ENCODE assay signal across 20 mouse cellular contexts in genomic region chr4:31915114-31915513, GRCm38 (mm10). TPM values are rescaled to one million over a fixed set of nuclear protein-coding genes. Genes with fewer than 3 reads are reported as not detected.
DNase-seq lines count a peak whose midpoint lies in the region; ATAC-seq and TF ChIP-seq lines count a peak whose summit lies in the region.
"Had no signal": no experiment of that assay in that cellular context is flagged by ENCODE, and none has a peak within 500 bp of the region (broad histone marks: within the 10 kb centered on the region; RNA-seq: fewer than 3 reads in every experiment).

No protein-coding gene starts in this region.

- H3K4me3 ChIP-seq in forebrain, embryonic 14.5 days (ENCODE audit: low read depth, low read length): no peak overlapping the region
- no peak overlapping the region for H3K4me3 ChIP-seq in forebrain, postnatal 0 days (ENCODE audit: low read depth, low read length)
- H3K4me3 ChIP-seq in left cerebral cortex, adult 2 months: peak overlapping the region; percentile 35
- H3K4me3 ChIP-seq in cortical plate, adult 2 months (ENCODE audit: insufficient read depth, low read length): peak overlapping the region; percentile 9
- H3K4me3 ChIP-seq in limb, embryonic 14.5 days (replicated peaks; ENCODE audit: low read length): no peak overlapping the region
- H3K4me3 ChIP-seq: heart, embryonic 10.5 days; intestine, embryonic 15.5 days; limb, embryonic 15.5 days; liver, embryonic 15.5 days; midbrain, embryonic 12.5 days; neural tube, embryonic 13.5 days had no signal

- no peak overlapping the region for H3K9ac ChIP-seq in forebrain, embryonic 14.5 days (ENCODE audit: low read length)
- no peak overlapping the region for H3K9ac ChIP-seq in forebrain, postnatal 0 days
- H3K9ac ChIP-seq in limb, embryonic 14.5 days (ENCODE audit: low read depth, low read length, severe bottlenecking): no peak overlapping the region
- H3K9ac ChIP-seq: intestine, embryonic 15.5 days; limb, embryonic 15.5 days; liver, embryonic 15.5 days; midbrain, embryonic 12.5 days; neural tube, embryonic 13.5 days had no signal

- 69% methylated on average over 11 of the region's 11 CpGs for WGBS in forebrain, embryonic 14.5 days
- 67% methylated on average over 11 of the region's 11 CpGs for WGBS in forebrain, postnatal 0 days
- 47% methylated on average over 11 of the region's 11 CpGs for WGBS in limb, embryonic 14.5 days

- H3K36me3 ChIP-seq in forebrain, embryonic 14.5 days (ENCODE audit: control insufficient read depth, insufficient read depth, low read length): no peaks in the 10 kb centered on the region
- no peaks in the 10 kb centered on the region for H3K36me3 ChIP-seq in forebrain, postnatal 0 days (ENCODE audit: insufficient read depth)
- no peaks in the 10 kb centered on the region for H3K36me3 ChIP-seq in limb, embryonic 14.5 days (ENCODE audit: control insufficient read depth, insufficient read depth, low read length)
- H3K36me3 ChIP-seq: heart, embryonic 10.5 days; intestine, embryonic 15.5 days; limb, embryonic 15.5 days; liver, embryonic 15.5 days; midbrain, embryonic 12.5 days; neural tube, embryonic 13.5 days had no signal

- intact Hi-C loops in left cerebral cortex, adult 2 months (cut with DNase I): no loop called here
- intact Hi-C loops in left cerebral cortex, postnatal 10 days (cut with DNase I): no loop called here
- intact Hi-C loops in heart, postnatal 14 days (cut with DNase I): no loop called here

- H3K4me2 ChIP-seq in forebrain, embryonic 14.5 days (ENCODE audit: low read length): no peak overlapping the region
- H3K4me2 ChIP-seq in forebrain, postnatal 0 days (ENCODE audit: low read depth): no peak overlapping the region
- H3K4me2 ChIP-seq in limb, embryonic 14.5 days (replicated peaks; ENCODE audit: low read depth, low read length, severe bottlenecking): 0 out of 2 replicates have a peak overlapping the region, but pooled peaks have one; percentile 11
- H3K4me2 ChIP-seq: intestine, embryonic 15.5 days; limb, embryonic 15.5 days; liver, embryonic 15.5 days; midbrain, embryonic 12.5 days; neural tube, embryonic 13.5 days had no signal

- H3K9me3 ChIP-seq in forebrain, embryonic 14.5 days (replicated peaks; ENCODE audit: control insufficient read depth, low read length): no peaks in the 10 kb centered on the region
- no peaks in the 10 kb centered on the region for H3K9me3 ChIP-seq in forebrain, postnatal 0 days (ENCODE audit: low read length)
- H3K9me3 ChIP-seq in limb, embryonic 14.5 days (ENCODE audit: control insufficient read depth, low read length): no peaks in the 10 kb centered on the region
- H3K9me3 ChIP-seq: heart, embryonic 10.5 days; intestine, embryonic 15.5 days; limb, embryonic 15.5 days; liver, embryonic 15.5 days; midbrain, embryonic 12.5 days; neural tube, embryonic 13.5 days had no signal

- no peak overlapping the region for H3K27ac ChIP-seq in forebrain, embryonic 14.5 days (ENCODE audit: low read depth, low read length)
- H3K27ac ChIP-seq in forebrain, postnatal 0 days (ENCODE audit: low read depth, low read length): no peak overlapping the region
- no peak overlapping the region for H3K27ac ChIP-seq in left cerebral cortex, adult 2 months
- H3K27ac ChIP-seq in cortical plate, adult 2 months (ENCODE audit: insufficient read depth, low read length): no peak overlapping the region
- H3K27ac ChIP-seq in limb, embryonic 14.5 days (replicated peaks; ENCODE audit: low read depth, low read length): no peak overlapping the region
- H3K27ac ChIP-seq: heart, embryonic 10.5 days; intestine, embryonic 15.5 days; limb, embryonic 15.5 days; liver, embryonic 15.5 days; midbrain, embryonic 12.5 days; neural tube, embryonic 13.5 days had no signal

- no peaks in the 10 kb centered on the region for H3K27me3 ChIP-seq in forebrain, embryonic 14.5 days (replicated peaks; ENCODE audit: control insufficient read depth, insufficient read depth, low read length)
- no peaks in the 10 kb centered on the region for H3K27me3 ChIP-seq in forebrain, postnatal 0 days (ENCODE audit: insufficient read depth, low read length)
- H3K27me3 ChIP-seq in limb, embryonic 14.5 days (ENCODE audit: control insufficient read depth, insufficient read depth, low read length): no peaks in the 10 kb centered on the region
- H3K27me3 ChIP-seq: intestine, embryonic 15.5 days; limb, embryonic 15.5 days; liver, embryonic 15.5 days; neural tube, embryonic 13.5 days; Patski had no signal

- no peaks in the 10 kb centered on the region for H3K4me1 ChIP-seq in forebrain, embryonic 14.5 days (ENCODE audit: control insufficient read depth, insufficient read depth, low read length)
- H3K4me1 ChIP-seq in forebrain, postnatal 0 days (ENCODE audit: insufficient read depth): no peaks in the 10 kb centered on the region
- H3K4me1 ChIP-seq in cortical plate, adult 2 months (ENCODE audit: control insufficient read depth, insufficient read depth, low read length): no peaks in the 10 kb centered on the region
- peaks cover 3% of the 10 kb centered on the region; the same call in 1 of the 2 replicates for H3K4me1 ChIP-seq in limb, embryonic 14.5 days (ENCODE audit: control insufficient read depth, insufficient read depth, low read length)
- H3K4me1 ChIP-seq: intestine, embryonic 15.5 days; liver, embryonic 15.5 days; midbrain, embryonic 12.5 days had no signal

- DNase-seq in forebrain, embryonic 14.5 days (ENCODE audit: low spot score): peak; percentile 21
- no peak for DNase-seq in forebrain, postnatal 0 days
- DNase-seq in left cerebral cortex, adult 2 months (ENCODE audit: extremely low spot score in 1 of 2, low spot score in 2 of 2): no peak
- DNase-seq in left cerebral cortex, postnatal 10 days (ENCODE audit: extremely low spot score in 1 of 2, low spot score in 2 of 2): no peak
- no peak for DNase-seq in limb, embryonic 14.5 days (ENCODE audit: low spot score)
- no peak for DNase-seq in heart, postnatal 14 days
- DNase-seq: adrenal gland, adult 8-10 months; cerebellum, postnatal 36 days; kidney, adult 9 months; kidney, postnatal 4 days; layer of hippocampus, adult 9-11 months; right cerebral cortex, postnatal 14 days had no signal

- TF ChIP-seq POLR2A in cortical plate, adult 2 months (IDR thresholded peaks at IDR 0.05; ENCODE audit: extremely low read depth, insufficient read depth, low read length): no peak
- TF ChIP-seq POLR2A in limb, embryonic 14.5 days (IDR thresholded peaks at IDR 0.05; ENCODE audit: borderline replicate concordance, extremely low read depth, insufficient read depth, insufficient read length): no peak

- peak; percentile 40; the same call in 1 of the 2 replicates for ATAC-seq in forebrain, embryonic 14.5 days
- ATAC-seq in forebrain, postnatal 0 days: no peak
- ATAC-seq in limb, embryonic 14.5 days (ENCODE audit: low FRiP score, low read depth): no peak
- ATAC-seq: intestine, embryonic 15.5 days; Patski had no signal

- no peak for TF ChIP-seq CTCF in forebrain, postnatal 0 days (IDR thresholded peaks at IDR 0.05; ENCODE audit: low read depth)
- TF ChIP-seq CTCF in left cerebral cortex, adult 2 months (IDR thresholded peaks at IDR 0.05): no peak
- TF ChIP-seq CTCF in cortical plate, adult 2 months (IDR thresholded peaks at IDR 0.05; ENCODE audit: extremely low read depth, insufficient read depth, low read length): no peak

RNA-seq across cellular contexts. Expression of gene Map3k7, which starts 48.8 kb away (rescaled TPM):
- 31.5 and 38.0 TPM in 2 replicates for polyA plus RNA-seq in forebrain, embryonic 14.5 days (2014; fragmentation: Nextera tagmentation; extraction: Ambion mirVana)
- 45.3 and 53.6 TPM in 2 replicates for total RNA-seq in forebrain, postnatal 0 days (2014; rRNA removed)
- polyA plus RNA-seq in forebrain, postnatal 0 days (2015; fragmentation: Nextera tagmentation; extraction: Ambion mirVana): 15.9 and 17.6 TPM in 2 replicates
- 10 to 100 TPM; 35.6 to 43.2 TPM for total RNA-seq in left cerebral cortex, adult 2 months (2021)
- total RNA-seq in left cerebral cortex, postnatal 10 days (2021): 10 to 100 TPM; 44.5 to 51.2 TPM
- polyA plus RNA-seq in cortical plate, adult 2 months (2012; rRNA removed): 35.7 and 36.9 TPM in 2 replicates
- 55.7 and 56.4 TPM in 2 replicates for polyA plus RNA-seq in limb, embryonic 14.5 days (2012; rRNA removed)
- polyA plus RNA-seq in limb, embryonic 14.5 days (2014; fragmentation: Nextera tagmentation; extraction: Ambion mirVana): 42.1 and 52.0 TPM in 2 replicates
- total RNA-seq in heart, postnatal 14 days (2021): 10 to 100 TPM; 46.2 to 47.0 TPM

Comparison
In these comparisons a context has a peak if more than half of its experiments do, and no peak if none do; other contexts are left out.
1. H3K4me3 ChIP-seq: peak in left cerebral cortex, adult 2 months (single experiment) and cortical plate, adult 2 months (single experiment); none in forebrain, embryonic 14.5 days (single experiment), forebrain, postnatal 0 days (single experiment) and limb, embryonic 14.5 days (single experiment).